Mouse (Mus musculus) myocyte (in vitro differentiated cells): ENCODE results near the gene Mtss1l.

ENCODE experiments used
- CEBPB ChIP-seq: IDR thresholded peaks from 2 replicates; pipeline ENCODE4 v1.6.1; 2011; ENCODE audit warnings: mild to moderate bottlenecking, moderate library complexity; ENCODE audit not compliant: poor library complexity, insufficient read depth, severe bottlenecking
- MAX ChIP-seq: IDR thresholded peaks from one replicate; pipeline ENCODE4 v1.6.1; 2011; ENCODE audit warnings: low read depth, mild to moderate bottlenecking, control low read depth
- POLR2A ChIP-seq: IDR thresholded peaks from one replicate; pipeline ENCODE4 v1.6.1; 2011; ENCODE audit warnings: low read depth, mild to moderate bottlenecking, control low read depth, moderate library complexity; ENCODE audit not compliant: insufficient read length
- POLR2AphosphoS2 ChIP-seq: IDR thresholded peaks from one replicate; pipeline ENCODE4 v1.6.1; 2011; ENCODE audit warnings: low read depth, control low read depth; ENCODE audit not compliant: insufficient read length
- USF1 ChIP-seq: IDR thresholded peaks from one replicate; pipeline ENCODE4 v1.6.1; 2011; ENCODE audit warnings: low read depth, mild to moderate bottlenecking, control low read depth, moderate library complexity

- TF ChIP-seq CEBPB (no peak), POLR2A (no peak), POLR2AphosphoS2 (no peak), USF1 (no peak), MAX (no peak)
Measured at GRCm38 (mm10) chr8:110694226-110694625, 27.1 kb upstream of the Mtss1l start.
